Comparison of ENCODE assay signal across 7 mouse cellular contexts in the genomic region with DNA sequence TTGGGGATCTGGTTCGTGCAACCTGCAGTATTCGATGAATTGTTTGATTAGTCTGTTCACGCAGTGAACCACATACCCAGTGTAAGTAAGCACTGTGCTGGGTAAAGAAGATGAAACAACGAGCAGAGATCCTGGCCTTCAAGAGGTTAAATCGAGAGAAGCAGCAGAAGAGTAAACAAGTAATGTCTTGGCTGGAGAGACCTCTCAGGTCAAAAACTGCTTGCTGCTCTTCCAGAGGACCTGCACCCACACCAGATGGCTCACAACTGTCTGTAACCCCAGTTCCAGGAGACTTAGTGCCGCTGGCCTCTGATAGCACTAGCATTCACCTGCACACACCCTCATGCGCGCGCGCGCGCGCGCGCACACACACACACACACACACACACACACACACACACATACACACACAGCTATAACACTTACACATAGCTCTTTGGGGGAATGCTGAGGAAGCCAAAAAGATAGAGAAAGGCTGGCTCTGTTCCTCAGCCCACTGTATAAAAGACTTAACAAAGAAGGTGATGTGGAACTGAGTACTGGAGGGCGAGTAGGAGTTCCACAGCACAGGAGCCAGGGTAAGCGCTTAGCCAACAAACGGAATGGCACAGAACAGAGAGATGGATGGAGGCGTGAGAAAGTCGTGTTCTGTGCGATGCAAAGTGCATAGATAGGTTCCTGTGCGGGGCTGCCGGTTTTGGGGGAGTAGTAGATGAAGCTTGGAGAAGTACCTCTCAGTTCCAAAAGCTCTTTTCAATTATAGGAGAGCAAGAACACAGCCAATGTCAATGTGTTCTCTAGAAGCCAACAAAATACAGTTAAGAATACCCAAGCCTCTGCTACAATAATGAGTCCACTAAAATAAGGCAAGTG. TPM values are rescaled to one million over a fixed set of nuclear protein-coding genes. Genes with fewer than 3 reads are reported as not detected.
DNase-seq lines count a peak whose midpoint lies in the region; ATAC-seq and TF ChIP-seq lines count a peak whose summit lies in the region.

No protein-coding gene starts in this region.

- ATAC-seq in CD4-positive, CD25-positive, alpha-beta regulatory T cell, adult 4 months, result peak; percentile 3
- peak; percentile 9; the same call in 1 of the 2 replicates for ATAC-seq in heart, postnatal 0 days (ENCODE audit: insufficient read depth, low read depth)
- ATAC-seq in stomach, postnatal 0 days (ENCODE audit: low FRiP score, low TSS enrichment), result peak; percentile 45

- peak overlapping the region; percentile 97 for H3K9ac ChIP-seq in heart, postnatal 0 days (replicated peaks; ENCODE audit: low read depth, low read length)
- H3K9ac ChIP-seq in stomach, postnatal 0 days (ENCODE audit: low read length), result peak overlapping the region; percentile 41

- H3K27me3 ChIP-seq in heart, postnatal 0 days (ENCODE audit: control insufficient read depth, insufficient read depth, low read length), result no peaks in the 10 kb centered on the region
- H3K27me3 ChIP-seq in stomach, postnatal 0 days (ENCODE audit: control insufficient read depth, insufficient read depth, low read length), result no peaks in the 10 kb centered on the region

- WGBS in heart, postnatal 0 days, result 2% methylated on average over 23 of the region's 23 CpGs
- under 1% methylated on average over 23 of the region's 23 CpGs for WGBS in stomach, postnatal 0 days

- no peak for TF ChIP-seq EP300 in heart, postnatal 0 days (IDR thresholded peaks at IDR 0.05; ENCODE audit: low read depth)
- no peak for TF ChIP-seq EP300 in stomach, postnatal 0 days (optimal IDR thresholded peaks at IDR 0.05)

- H3K27ac ChIP-seq in heart, postnatal 0 days (ENCODE audit: low read depth), result peak overlapping the region; percentile 98
- peak overlapping the region; percentile 96 for H3K27ac ChIP-seq in stomach, postnatal 0 days (replicated peaks)

- H3K4me2 ChIP-seq in heart, postnatal 0 days (ENCODE audit: low read depth, low read length), result peak overlapping the region; percentile 83
- peak overlapping the region; percentile 95 for H3K4me2 ChIP-seq in stomach, postnatal 0 days (replicated peaks; ENCODE audit: low read depth)

- H3K36me3 ChIP-seq in heart, postnatal 0 days (replicated peaks; ENCODE audit: control insufficient read depth, insufficient read depth, low read length), result no peaks in the 10 kb centered on the region
- no peaks in the 10 kb centered on the region for H3K36me3 ChIP-seq in stomach, postnatal 0 days (ENCODE audit: control insufficient read depth, insufficient read depth, low read length)

- peak overlapping the region; percentile 99 for H3K4me3 ChIP-seq in heart, postnatal 0 days (ENCODE audit: low read depth, low read length)
- peak overlapping the region; percentile 99 for H3K4me3 ChIP-seq in stomach, postnatal 0 days (ENCODE audit: low read depth, low read length)

- no peak for TF ChIP-seq CTCF in heart, postnatal 0 days (IDR thresholded peaks at IDR 0.05; ENCODE audit: low read depth)
- TF ChIP-seq CTCF in stomach, postnatal 0 days (IDR thresholded peaks at IDR 0.05; ENCODE audit: low read depth), result no peak

- H3K9me3 ChIP-seq in heart, postnatal 0 days (replicated peaks; ENCODE audit: control insufficient read depth, low read length), result no peaks in the 10 kb centered on the region
- no peaks in the 10 kb centered on the region for H3K9me3 ChIP-seq in stomach, postnatal 0 days (ENCODE audit: control insufficient read depth, low read length)

- DNase-seq in A20 (ENCODE audit: low read depth, low spot score), result peak; percentile 86
- DNase-seq in cerebellum, postnatal 14 days, result peak; percentile 76
- no peak for DNase-seq in heart, postnatal 0 days (ENCODE audit: low spot score)
- peak; percentile 38 to 67 for DNase-seq in left cerebral cortex, adult 9 months (ENCODE audit: low spot score in 2 of 2)
- DNase-seq in mesoderm, embryonic 11.5 days (ENCODE audit: low read depth, low spot score), result peak; percentile 23
- peak; percentile 71 for DNase-seq in stomach, postnatal 0 days (ENCODE audit: low spot score)

- peaks cover 11% of the 10 kb centered on the region for H3K4me1 ChIP-seq in heart, postnatal 0 days (ENCODE audit: control insufficient read depth, insufficient read depth)
- H3K4me1 ChIP-seq in stomach, postnatal 0 days (replicated peaks; ENCODE audit: control insufficient read depth, insufficient read depth), result 0 out of 2 replicates have a peak, but pooled peaks cover 3% of the 10 kb centered on the region

RNA-seq across cellular contexts. Expression of gene Grb2, which starts 0.8 kb away (rescaled TPM):
- polyA plus RNA-seq in CD4-positive, CD25-positive, alpha-beta regulatory T cell, adult 4 months (2017; shearing (Covaris generic)), result 10 to 100 TPM; 28.8 to 30.9 TPM
- total RNA-seq in heart, postnatal 0 days (2014; rRNA removed; ENCODE audit: low replicate concordance), result 48.6 and 126 TPM in 2 replicates
- polyA plus RNA-seq in heart, postnatal 0 days (2015; fragmentation: Nextera tagmentation; extraction: Ambion mirVana), result 96.9 and 116 TPM in 2 replicates
- 54.2 and 58.8 TPM in 2 replicates for polyA plus RNA-seq in stomach, postnatal 0 days (2015; fragmentation: Nextera tagmentation; extraction: Ambion mirVana)

RNA-seq across cellular contexts. Expression of gene Tmem94, which starts 56.0 kb away (rescaled TPM):
- 10 to 100 TPM in 1 of 2 experiments, 1 to 10 TPM in 1; 8.5 to 17.5 TPM for polyA plus RNA-seq in CD4-positive, CD25-positive, alpha-beta regulatory T cell, adult 4 months (2017; shearing (Covaris generic))
- 56.9 and 65.0 TPM in 2 replicates for total RNA-seq in heart, postnatal 0 days (2014; rRNA removed; ENCODE audit: low replicate concordance)
- 32.5 and 34.0 TPM in 2 replicates for polyA plus RNA-seq in heart, postnatal 0 days (2015; fragmentation: Nextera tagmentation; extraction: Ambion mirVana)
- 8.2 and 10.0 TPM in 2 replicates for polyA plus RNA-seq in stomach, postnatal 0 days (2015; fragmentation: Nextera tagmentation; extraction: Ambion mirVana)
